Mouse (Mus musculus): ENCODE results near the gene Nanos1.
A peak's percentile ranks its signal among the peaks of the same experiment; 100 is the strongest.

The Nanos1 gene

GRCm38 (mm10) chr19:60755438-60756191, at the start of gene Nanos1:
TSS of gene Nanos1 (plus strand) at chr19:60755987.
- peak; percentile 64 for DNase-seq (ENCODE audit: low read depth, low spot score)

DNA sequence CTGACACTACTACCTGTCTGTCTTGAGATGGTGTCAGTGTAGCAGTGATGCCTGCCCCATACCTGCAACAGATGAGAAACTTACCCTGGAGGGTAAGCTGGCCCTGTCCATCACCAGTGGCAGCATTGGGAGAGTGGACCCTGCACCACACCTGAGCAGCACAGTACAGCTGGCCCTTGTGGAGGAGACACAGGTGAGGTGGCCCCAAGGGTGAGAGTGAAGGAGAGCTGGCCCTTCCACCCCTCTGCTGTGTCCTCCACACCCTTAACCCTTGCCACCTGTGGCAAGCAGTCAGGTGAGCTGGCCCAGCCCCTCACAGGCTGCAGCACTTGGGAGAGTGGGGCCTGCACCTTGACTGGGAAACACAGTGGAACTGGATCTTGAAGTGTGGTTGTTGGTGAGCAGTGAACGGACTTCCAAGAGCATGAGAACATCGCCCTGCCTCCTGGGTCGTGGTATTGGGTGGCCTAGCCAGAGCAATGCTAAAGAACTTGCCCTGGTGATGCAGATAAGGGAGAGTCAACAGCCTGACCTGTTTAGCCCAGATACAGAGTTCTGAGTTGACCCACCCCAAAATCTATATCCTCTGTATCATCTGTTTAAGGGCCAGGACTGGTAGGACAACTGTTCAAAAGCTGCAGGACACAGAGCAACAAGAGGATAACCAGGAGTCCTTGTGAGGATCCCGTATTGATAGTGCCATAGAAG, 46.4 kb upstream of the Nanos1 start:
- no peak for DNase-seq (ENCODE audit: low read depth, low spot score)

GRCm38 (mm10) chr19:60710196-60710595, 45.6 kb upstream of the Nanos1 start:
- no peak for DNase-seq (ENCODE audit: low read depth, low spot score)

GRCm38 (mm10) chr19:60712577-60712976, 43.2 kb upstream of the Nanos1 start:
- DNase-seq (ENCODE audit: low read depth, low spot score), result no peak

GRCm38 (mm10) chr19:60716381-60716780, 39.4 kb upstream of the Nanos1 start:
- DNase-seq (ENCODE audit: low read depth, low spot score), result no peak

GRCm38 (mm10) chr19:60730281-60730852, 25.4 kb upstream of the Nanos1 start:
- DNase-seq (ENCODE audit: low read depth, low spot score), result peak; percentile 16

GRCm38 (mm10) chr19:60731299-60731698, 24.5 kb upstream of the Nanos1 start:
- no peak for DNase-seq (ENCODE audit: low read depth, low spot score)

- no peak for DNase-seq (ENCODE audit: low read depth, low spot score)
These were observed 23.8 kb upstream of the Nanos1 start for GRCm38 (mm10) chr19:60731966-60732365.

DNA sequence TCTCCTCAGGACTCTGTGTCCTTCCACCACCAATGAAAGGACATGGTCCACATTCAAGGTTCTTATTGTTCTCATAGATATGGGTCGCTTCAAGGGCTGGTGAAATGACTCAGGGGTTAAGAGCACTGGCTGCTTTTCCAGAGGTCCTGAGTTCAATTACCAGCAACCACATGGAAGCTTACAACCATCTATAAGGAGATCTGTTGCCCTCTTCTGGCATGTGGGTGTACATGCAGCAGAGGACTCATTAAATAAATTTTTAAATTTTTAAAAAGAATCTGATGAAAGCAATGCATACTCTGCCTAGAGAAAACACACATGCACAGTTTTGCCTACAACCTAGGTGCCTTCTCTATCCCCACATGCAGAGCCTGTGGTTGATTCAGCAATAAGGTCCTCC, 15.2 kb upstream of the Nanos1 start:
- no peak for DNase-seq (ENCODE audit: low read depth, low spot score)

GRCm38 (mm10) chr19:60743767-60744547, 11.8 kb upstream of the Nanos1 start:
- DNase-seq (ENCODE audit: low read depth, low spot score), result no peak

GRCm38 (mm10) chr19:60747801-60748200, 8.0 kb upstream of the Nanos1 start:
- no peak for DNase-seq (ENCODE audit: low read depth, low spot score)

GRCm38 (mm10) chr19:60756192-60757098, 658 bp downstream of the Nanos1 start:
- DNase-seq (ENCODE audit: low read depth, low spot score), result no peak

DNA sequence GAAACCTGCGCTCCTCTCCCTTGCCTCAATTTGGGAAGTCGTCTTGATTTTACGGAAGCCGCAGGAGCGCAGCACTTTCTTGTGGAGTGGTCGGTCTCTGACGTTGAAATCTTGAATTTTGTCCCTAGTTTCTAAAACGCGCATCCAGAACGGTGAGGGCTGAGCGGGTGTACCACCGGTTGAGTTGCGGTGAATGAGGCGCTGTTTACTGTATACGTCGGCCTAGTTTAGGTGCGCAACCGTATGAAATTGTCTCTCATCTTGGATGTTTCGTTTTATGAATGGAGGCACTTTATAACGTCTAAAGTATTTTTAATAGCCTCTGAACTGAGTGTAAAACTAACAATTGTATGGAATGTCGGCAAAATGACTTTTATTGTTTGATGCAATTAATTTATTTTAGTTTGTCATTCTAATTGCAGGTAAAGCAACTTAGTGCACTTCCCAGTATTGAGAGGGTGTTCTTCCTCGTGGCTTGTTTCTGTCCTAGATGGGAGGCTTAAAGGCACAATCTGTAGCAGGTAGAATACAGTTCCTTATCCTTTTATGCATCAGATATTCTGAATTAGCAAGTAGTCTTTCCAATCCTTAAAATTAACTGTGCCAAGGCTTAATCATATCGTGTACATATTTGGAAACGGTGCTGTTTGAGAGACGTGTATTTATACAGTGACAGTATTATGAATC, 1.5 kb downstream of the Nanos1 start:
- no peak for DNase-seq (ENCODE audit: low read depth, low spot score)

DNA sequence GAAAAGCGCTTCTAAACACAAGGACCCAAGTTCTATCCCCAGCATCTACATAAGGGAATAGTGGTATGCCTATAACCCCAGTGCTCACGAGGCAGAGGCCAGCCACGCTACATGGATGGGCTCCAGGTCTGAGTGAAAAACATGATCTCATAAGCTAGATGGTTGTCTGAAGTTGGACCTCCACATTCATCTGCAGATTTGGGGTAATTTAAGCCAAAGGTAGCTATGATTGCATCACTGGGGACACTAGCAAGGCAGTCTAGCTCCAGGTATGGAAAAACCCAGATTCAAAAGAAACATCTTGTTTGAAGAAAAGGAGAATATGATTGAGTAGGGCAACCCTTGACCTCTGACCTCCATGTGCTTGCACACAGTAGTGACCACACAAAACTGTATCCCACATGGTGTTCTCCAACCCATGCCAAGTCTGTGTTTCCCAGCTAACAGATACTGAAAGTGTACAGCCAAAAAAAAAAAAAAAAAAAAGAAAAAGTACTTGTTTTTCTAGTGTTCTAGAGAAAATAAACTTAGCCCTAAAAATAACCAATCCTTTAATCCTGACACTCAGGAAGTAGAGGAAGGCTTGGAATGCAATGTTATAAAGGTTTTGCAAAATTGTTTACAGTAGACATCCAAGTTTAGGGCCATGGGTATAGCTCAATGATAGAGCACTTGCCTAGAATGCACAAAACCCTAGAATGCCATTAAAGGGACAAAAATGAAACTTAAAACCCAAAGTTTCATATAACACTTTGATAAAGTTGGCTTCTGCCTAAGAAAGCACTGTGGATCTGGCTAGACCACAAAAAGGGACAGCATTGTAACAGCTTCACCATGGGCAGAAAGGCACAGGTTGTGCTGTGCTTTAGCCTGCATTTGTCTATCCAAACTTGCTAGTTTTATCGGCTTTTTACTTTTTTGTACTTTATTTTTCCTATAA, 3.4 kb downstream of the Nanos1 start:
- no peak for DNase-seq (ENCODE audit: low read depth, low spot score)

DNA sequence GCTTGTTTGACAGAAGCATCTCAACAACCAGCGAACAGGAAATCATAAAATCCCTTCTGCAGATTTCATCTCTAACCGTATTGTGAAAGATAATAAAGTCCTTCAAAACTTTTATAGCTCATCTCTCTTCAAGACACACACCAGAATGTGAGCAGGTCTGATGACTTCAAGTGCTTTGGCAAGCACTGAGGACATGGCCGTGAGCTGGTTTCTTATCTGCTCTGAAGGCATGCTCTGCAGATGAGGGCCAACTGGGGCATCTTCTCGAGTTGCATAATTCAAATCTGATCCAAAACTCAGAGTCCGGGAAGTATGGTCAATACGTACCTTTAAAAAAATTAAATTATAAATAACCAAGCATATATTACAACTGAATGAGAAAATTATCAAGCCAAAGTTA, 17.6 kb downstream of the Nanos1 start:
- DNase-seq (ENCODE audit: low read depth, low spot score), result no peak

- no peak for DNase-seq (ENCODE audit: low read depth, low spot score)
These were observed 26.2 kb downstream of the Nanos1 start for GRCm38 (mm10) chr19:60782034-60782433.

DNA sequence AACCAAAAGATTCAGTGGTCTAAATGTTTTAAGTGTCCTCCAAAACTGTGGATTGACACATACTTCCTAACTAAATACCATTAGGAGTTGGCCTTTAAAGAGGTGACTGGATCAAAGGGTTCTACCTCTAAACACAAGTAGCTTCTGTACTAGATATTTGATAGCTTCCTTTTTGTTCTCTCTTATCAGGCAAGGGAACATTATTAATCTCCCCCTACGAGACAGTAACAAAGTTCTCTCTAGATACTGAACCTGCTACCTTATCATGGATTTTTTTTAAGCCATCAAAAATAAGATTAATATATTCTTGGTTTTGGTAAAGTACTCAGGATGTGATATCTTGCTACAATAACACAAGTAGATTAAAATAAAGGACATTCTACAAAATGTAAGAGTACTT, 28.9 kb downstream of the Nanos1 start:
- DNase-seq (ENCODE audit: low read depth, low spot score), result no peak

DNA sequence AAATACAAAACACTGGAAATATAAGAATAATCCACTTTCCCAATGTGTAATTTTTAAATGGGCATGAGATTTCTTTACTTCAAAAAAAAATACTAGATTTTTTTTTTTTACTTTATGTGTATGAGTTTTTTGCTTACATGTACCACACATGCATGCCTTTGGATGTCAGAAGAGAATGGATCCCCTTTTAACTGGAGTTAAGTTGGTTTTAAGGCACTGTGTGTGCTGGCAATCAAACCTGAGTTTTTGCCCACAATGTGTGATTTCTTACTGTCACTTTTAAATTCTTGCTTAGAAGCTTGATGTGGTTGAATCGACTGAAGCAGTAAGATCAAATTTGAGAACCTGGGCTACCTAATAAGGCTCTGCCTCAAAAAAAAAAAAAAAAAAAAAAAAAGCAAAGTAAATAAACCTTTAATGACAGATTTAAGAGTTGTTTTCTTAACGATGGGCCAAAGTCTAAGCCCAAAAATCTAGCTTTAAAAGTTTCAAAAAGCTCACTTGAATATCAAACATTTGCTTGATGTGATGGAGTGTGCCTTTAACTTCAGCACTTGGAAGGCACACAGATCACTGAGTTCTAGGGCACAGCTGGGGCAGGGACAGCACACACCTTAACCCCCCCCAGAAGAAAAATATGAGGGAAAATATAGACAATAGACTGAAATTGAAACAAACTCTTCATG, 31.8 kb downstream of the Nanos1 start:
- no peak for DNase-seq (ENCODE audit: low read depth, low spot score)

All from retina, adult 2 months (tissue).